Mouse (Mus musculus): ENCODE measurements around the gene Gm47791.

- TF ChIP-seq CTCF (IDR thresholded peaks at IDR 0.05; ENCODE audit: low read depth, low read length) = no peak
- TF ChIP-seq GATA1 (IDR thresholded peaks at IDR 0.05; ENCODE audit: borderline replicate concordance, low read length) = no peak
- peak; percentile 90 for TF ChIP-seq TAL1 (conservative IDR thresholded peaks at IDR 0.05; ENCODE audit: low read depth, low read length)
- no peak for TF ChIP-seq POLR2AphosphoS5 (IDR thresholded peaks at IDR 0.05; ENCODE audit: insufficient replicate concordance, low read depth, low read length)
- no peak for TF ChIP-seq GATA2 (IDR thresholded peaks at IDR 0.05; ENCODE audit: borderline replicate concordance, low read depth, low read length)
Observed at GRCm38 (mm10) chr1:82815941-82816716, 45.1 kb upstream of the Gm47791 start.

Measured in G1E (cell line).